Mouse (Mus musculus): ENCODE data around the gene Dnlz.

The Dnlz gene

GRCm38 (mm10) chr2:26357484-26357883 lies 5.6 kb upstream of the Dnlz start:
- DNase-seq (ENCODE audit: low read depth, low spot score): no peak

- no peak for DNase-seq (ENCODE audit: low read depth, low spot score)
Observed at GRCm38 (mm10) chr2:26356678-26357077, 4.8 kb upstream of the Dnlz start.

- DNase-seq (ENCODE audit: low read depth, low spot score): no peak
Observed at GRCm38 (mm10) chr2:26356231-26356630, 4.3 kb upstream of the Dnlz start.

GRCm38 (mm10) chr2:26354401-26354800 lies 2.5 kb upstream of the Dnlz start:
- no peak for DNase-seq (ENCODE audit: low read depth, low spot score)

- DNase-seq (ENCODE audit: low read depth, low spot score): no peak
Observed at GRCm38 (mm10) chr2:26353066-26353980, 1.4 kb upstream of the Dnlz start.

- DNase-seq (ENCODE audit: low read depth, low spot score): no peak
Observed at GRCm38 (mm10) chr2:26352291-26352910, 491 bp upstream of the Dnlz start.

GRCm38 (mm10) chr2:26348241-26348640 lies 3.7 kb downstream of the Dnlz start:
- no peak for DNase-seq (ENCODE audit: low read depth, low spot score)

- DNase-seq (ENCODE audit: low read depth, low spot score): no peak
Observed at GRCm38 (mm10) chr2:26342609-26343490, 9.1 kb downstream of the Dnlz start.

- DNase-seq (ENCODE audit: low read depth, low spot score): no peak
Observed at GRCm38 (mm10) chr2:26342044-26342443, 9.9 kb downstream of the Dnlz start.

- DNase-seq (ENCODE audit: low read depth, low spot score): no peak
Observed at GRCm38 (mm10) chr2:26341510-26341981, 10.4 kb downstream of the Dnlz start.

- DNase-seq (ENCODE audit: low read depth, low spot score): no peak
Observed at GRCm38 (mm10) chr2:26339204-26339551, 12.7 kb downstream of the Dnlz start.

GRCm38 (mm10) chr2:26338302-26339203 lies 13.4 kb downstream of the Dnlz start:
- no peak for DNase-seq (ENCODE audit: low read depth, low spot score)

- DNase-seq (ENCODE audit: low read depth, low spot score): no peak
Observed at GRCm38 (mm10) chr2:26330702-26331101, 21.2 kb downstream of the Dnlz start.

GRCm38 (mm10) chr2:26330056-26330468 lies 21.8 kb downstream of the Dnlz start:
- DNase-seq (ENCODE audit: low read depth, low spot score): no peak

GRCm38 (mm10) chr2:26329402-26329801 lies 22.5 kb downstream of the Dnlz start:
- no peak for DNase-seq (ENCODE audit: low read depth, low spot score)

- no peak for DNase-seq (ENCODE audit: low read depth, low spot score)
Observed at GRCm38 (mm10) chr2:26327852-26328251, 24.1 kb downstream of the Dnlz start.

- no peak for DNase-seq (ENCODE audit: low read depth, low spot score)
Observed at GRCm38 (mm10) chr2:26325386-26326181, 26.3 kb downstream of the Dnlz start.

- no peak for DNase-seq (ENCODE audit: low read depth, low spot score)
Observed at GRCm38 (mm10) chr2:26324917-26325316, 27.0 kb downstream of the Dnlz start.

- no peak for DNase-seq (ENCODE audit: low read depth, low spot score)
Observed at GRCm38 (mm10) chr2:26323589-26324325, 28.2 kb downstream of the Dnlz start.

Measured in brain, embryonic 18.5 days (tissue).